Mouse (Mus musculus) adrenal gland, postnatal 10 days (tissue): ENCODE data around the gene Pth1r. TPM values are rescaled to one million over a fixed set of nuclear protein-coding genes. Genes with fewer than 3 reads are reported as not detected.
A peak's percentile ranks its signal among the peaks of the same experiment; 100 is the strongest.

Source experiments
- DNase-seq: peaks from one replicate; pipeline ENCODE4 v3.0.0; 2021; ENCODE audit warnings: mixed read lengths
- long read RNA-seq, 2 experiments: library from polyadenylated mRNA; stranded (forward); transcript quantifications; one replicate each; pipeline ENCODE4 v2.0.0; 2021
- total RNA-seq, 2 experiments: library from RNA; stranded (reverse); gene quantifications; 2 replicates each; pipeline ENCODE4 v1.2.3; 2021

Gene Pth1r
- 10 to 100 TPM; 13.4 to 13.9 TPM for total RNA-seq
- long read RNA-seq, experiment 1, transcript Pth1r-201 (14 exons, 2,307 nt): minor isoform, 11 of 52 reads
- long read RNA-seq, experiment 1, transcript Pth1r-202 (15 exons, 2,219 nt): major isoform, 26 of 52 reads
- long read RNA-seq, experiment 1, partial matches to known transcripts: 2 of 52 reads
- long read RNA-seq, experiment 1, other reads (novel, unspliced or antisense): 10 of 52 reads
- long read RNA-seq, experiment 2, transcript Pth1r-204 (16 exons, 2,201 nt): minor isoform, 11 of 58 reads
- long read RNA-seq, experiment 2, transcript Pth1r-201 (14 exons, 2,307 nt): minor isoform, 12 of 58 reads
- long read RNA-seq, experiment 2, transcript Pth1r-202 (15 exons, 2,219 nt): major isoform, 25 of 58 reads
- long read RNA-seq, experiment 2, partial matches to known transcripts: 0 of 58 reads
- long read RNA-seq, experiment 2, other reads (novel, unspliced or antisense): 10 of 58 reads

DNA sequence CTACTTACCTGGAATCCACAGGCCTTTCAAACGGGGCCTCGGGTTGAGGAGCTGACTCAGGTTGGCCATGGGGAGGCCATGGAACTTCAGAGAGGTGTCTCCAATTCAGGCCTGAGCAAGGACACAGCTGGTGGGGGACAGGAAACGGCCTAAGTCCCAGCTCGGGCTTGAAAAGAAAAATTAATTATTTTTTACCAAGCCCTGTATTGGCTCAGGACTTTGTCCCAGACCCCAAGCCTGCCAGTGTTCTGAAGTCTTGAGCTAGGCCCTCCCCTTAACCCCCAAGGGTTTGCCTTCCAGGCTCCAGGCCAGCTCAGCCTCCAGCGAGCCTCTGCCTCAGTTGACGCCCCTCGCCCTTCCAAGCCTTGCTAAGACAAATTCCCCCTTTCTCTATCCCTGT lies at the start of gene Pth1r:
Gene Pth1r (minus strand): TSS at position 185 of the 400 bp plus-strand sequence.
- DNase-seq: no peak

DNA sequence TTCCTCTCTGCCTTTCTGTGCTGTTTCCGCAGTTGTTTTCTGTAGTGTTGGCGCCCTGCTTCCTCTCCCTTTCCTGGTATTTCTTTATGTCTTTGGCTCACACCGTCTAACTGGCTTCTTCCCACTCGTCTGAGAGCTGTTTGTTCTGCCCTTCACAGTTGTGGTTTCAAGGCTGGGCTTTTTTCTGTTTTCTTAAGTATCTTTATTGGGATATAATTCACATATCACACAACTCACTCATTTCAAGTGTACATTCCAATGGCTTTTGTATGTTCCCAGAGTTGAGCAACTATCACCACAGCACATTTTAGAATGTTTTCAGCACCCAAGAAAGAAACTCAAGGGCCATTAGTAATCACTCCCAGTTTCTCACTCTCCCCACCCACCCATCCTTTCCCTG lies 43.5 kb upstream of the Pth1r start:
- no peak for DNase-seq

DNA sequence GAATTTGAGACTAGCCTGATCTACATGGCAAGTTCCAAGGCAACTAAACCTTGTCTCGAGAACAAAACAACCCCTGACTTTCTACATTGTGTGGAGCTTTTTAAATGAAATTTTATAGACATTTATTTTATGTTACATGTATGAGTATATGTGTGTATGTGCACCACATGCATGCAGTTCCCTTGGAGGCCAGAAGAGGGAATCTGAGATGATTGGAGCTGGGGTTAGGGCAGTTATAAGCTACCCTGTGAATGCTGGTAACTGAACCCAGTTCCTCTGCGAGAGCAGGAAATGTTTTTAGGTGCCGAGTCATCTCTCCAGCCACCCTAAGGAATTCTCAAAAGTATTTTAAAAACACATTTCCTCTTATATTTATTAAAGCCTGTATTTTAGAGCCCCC lies 41.2 kb upstream of the Pth1r start:
- no peak for DNase-seq

DNA sequence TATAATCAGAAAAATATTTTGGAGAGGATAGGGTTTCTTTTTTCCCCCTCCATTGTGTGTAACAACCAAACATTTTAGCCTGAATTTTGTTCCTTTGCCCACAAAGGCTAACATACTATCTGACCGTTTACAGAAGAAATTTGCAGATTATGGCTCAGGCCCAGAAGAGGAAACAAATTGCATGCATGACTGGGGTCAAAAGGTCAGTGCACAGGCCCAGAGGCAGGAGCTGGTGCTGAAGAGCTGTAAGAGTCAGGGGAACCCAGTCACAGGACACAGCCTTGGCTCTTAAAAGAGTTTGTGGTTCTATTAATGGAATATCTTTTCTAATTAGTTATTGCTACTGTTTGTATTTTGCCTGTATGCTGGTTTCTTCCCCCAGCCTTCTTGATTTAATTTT lies 36.7 kb upstream of the Pth1r start:
- no peak for DNase-seq

DNA sequence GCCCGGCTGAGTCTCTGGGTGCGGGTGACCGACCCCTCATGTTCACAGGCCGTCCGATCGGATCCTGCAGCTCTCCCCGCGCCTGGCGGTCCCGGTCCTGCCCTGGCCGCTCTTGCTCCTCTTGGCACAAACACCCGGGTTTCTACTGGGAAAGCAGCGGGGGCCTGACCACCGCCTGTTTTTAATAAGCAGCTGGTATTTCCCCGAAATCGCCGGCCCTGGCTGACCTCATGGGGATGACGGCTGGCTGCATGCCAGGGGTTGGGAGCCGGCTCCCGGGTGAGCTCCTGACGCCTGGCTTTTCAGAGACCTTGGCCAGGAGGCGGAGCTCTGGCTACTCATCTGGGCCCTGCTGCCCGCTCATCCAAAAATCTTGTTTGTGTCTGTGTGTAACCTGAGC lies 34.8 kb upstream of the Pth1r start:
- DNase-seq: peak; percentile 95

DNA sequence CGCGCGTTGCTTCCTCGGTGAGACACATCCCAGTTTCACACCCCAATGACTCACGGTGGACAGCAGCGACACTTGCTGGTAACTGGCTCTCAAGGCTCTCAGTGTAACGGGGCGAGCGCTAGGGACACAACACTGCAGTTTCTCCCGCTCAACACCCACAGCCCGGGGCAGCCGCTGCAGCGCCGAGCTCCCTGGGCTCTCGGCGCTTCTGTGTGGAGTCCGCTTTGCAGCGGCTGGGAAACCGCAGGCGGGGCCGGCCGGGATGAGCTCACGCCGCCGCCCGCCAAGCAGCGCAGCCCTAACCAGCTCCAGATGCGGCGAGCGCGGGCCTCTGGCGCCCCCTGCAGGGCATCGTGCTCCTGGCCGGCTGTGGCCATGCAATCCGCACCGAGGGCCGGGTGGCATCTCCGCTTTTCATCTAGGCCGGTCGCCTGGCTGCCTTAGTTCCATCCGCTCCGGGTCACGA lies 34.3 kb upstream of the Pth1r start:
- peak; percentile 99 for DNase-seq

DNA sequence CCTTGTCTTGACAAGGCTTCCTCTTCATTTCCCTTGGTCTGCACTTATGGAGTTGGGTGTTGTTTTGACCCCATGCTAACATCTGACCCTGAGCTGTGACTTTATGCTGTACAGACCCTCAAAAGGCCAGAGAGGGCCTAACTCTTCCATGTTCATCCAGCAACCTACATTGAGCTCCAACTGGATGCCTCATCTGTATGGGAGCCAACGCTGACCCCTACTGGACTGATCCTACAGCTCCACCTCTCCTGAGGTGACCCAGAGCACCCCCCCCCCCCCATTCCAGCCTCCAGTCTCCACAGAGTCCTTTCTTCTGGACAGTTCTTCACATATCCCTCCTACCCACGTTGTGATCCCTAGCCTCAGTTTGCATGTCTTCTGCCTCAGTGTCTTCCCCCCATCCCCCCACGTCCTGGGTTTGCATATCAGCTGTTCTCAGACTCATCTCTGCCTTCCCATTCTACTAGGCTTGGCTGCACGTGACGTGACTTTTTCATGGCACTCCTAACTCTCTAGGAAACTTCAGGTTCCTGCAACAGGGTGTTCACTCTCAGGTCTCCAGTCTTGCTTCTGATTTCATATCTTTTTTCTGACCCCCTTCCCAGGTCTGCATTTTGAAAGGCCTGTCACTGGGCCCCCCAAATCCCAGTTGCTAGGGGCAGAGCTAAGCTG lies 32.4 kb upstream of the Pth1r start:
- peak; percentile 29 for DNase-seq

DNA sequence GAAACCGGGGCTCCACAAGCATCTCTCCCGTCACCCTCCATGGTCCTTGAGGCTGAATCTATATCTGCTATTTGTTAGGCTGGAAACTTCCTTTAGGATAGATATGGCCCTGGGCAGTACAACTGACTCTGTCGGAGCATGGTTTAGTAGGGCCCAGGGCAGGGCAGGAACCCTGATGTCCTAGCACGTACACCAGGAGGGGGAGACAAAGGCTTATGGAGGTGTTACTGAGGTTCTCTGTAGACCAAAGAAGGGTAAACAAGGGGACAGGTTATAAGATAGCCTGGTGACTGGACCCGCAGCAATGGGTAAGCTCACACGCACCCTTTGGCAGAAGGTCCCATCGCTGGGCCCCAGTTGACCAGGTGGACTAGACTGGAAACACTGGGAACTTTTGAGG lies 31.6 kb upstream of the Pth1r start:
- no peak for DNase-seq

DNA sequence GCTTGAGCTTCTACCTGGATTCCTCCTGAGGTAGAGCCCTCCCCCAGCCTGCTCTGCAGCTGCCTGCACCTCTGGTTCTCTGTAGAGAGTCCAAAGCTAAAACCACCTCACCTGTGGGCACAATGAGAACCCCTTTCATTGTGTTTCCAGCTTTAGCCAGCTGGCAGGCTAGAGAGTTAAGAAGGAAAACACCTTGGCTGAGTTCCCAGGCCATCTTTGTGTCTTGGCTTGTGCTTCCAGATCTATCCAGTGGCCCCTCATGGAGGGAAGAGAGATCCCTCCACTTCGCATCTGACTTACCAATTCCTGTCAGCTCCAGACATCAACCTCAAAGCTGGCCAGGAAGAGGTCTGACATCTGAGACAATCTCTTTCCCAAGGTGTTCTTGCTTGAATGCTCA lies 31.2 kb upstream of the Pth1r start:
- DNase-seq: no peak

DNA sequence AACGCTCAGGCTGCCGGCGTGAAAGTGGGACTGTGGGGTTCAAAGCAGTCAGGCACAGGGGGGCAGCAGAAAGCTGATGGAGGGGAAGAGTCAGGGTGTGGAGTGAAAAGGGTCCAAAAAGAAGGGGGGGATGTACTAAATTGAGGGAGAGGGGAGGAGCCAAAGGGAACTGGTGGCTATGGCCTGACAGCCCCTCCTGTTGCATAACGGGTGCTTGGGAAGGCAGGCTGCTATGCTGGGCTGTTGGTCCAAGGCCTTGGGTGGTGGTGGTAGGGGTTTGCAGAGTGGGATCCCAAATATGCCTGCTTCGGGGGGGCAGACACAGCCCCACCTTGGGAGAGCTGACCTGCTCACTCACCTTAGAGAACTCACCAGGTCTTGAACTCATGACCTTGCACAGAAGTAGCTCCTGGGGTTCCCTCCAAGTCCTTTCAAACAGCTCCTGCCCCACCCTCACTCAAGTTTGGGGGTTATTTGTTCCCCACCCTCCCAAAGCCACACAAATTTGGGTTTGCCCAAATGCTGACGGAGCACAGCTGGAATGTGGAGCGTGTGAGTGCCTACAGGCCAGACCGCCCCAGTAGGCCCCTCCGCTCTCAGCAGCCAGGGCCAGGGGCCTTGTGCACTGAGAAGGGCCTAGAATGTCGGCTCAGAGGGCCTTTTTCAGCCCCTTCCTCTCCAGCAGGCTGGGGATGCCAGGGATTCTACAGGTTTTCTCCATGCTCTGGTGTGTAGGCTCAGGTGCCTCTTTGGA lies 28.5 kb upstream of the Pth1r start:
- no peak for DNase-seq

DNA sequence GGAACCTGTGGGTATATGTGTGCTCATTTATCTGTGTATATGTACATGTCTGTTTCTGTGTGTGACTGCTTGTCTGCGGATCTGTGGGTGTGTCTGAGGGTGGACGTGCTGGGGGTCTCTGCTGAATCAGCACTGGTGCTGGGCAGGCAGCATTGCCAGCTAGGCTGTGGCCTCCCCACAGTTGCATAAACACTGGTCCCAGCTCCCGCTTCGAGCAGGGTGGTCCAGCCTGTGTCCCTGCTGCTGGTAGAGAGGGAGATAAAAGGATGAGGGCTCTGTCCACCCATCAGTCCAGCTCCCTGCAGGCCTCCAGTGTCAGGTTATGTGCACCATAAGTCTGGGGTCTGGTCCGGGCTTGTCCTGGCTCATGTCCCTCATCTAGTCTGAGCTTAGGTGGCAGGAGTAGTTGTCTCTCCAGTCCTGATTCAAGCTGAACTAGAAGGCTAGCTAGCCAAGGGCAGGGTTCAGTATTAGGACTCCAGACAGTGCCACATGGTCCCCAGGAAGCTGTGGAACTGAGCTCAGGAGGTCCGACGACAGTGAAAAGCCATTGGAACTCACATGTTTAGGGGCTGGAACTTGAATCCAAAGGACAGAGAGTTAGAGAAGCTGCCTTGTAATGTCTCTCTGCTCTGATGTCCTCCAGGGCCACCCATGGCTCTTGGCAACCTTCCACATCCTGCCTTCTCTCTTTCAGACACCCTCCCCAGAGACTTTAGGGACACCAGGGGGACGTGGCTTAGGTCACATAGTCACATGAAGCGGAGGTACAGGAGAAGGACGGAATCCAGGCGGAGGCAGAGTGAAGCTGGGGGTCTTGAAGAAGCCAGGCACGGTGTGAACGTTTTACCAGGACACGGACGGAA lies 27.7 kb upstream of the Pth1r start:
- DNase-seq: peak; percentile 36

DNA sequence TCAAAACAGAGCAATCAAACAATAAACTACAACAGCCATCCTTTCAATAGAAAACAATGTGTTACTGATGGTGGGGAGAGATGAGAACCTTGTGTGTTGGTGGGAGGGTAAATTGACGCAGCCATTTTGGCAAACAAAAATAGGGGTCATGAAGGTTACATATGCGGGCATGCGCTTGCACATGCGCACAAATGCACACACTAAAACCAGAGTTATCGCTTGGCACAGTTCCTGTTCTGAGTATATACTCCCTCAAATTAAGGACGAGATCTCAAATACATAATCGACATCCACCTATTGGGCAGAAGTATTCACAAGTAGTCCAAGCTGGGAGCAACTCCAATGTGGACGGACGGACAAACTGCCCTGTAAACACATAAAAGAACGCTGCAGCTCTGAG lies 25.4 kb upstream of the Pth1r start:
- DNase-seq: no peak

DNA sequence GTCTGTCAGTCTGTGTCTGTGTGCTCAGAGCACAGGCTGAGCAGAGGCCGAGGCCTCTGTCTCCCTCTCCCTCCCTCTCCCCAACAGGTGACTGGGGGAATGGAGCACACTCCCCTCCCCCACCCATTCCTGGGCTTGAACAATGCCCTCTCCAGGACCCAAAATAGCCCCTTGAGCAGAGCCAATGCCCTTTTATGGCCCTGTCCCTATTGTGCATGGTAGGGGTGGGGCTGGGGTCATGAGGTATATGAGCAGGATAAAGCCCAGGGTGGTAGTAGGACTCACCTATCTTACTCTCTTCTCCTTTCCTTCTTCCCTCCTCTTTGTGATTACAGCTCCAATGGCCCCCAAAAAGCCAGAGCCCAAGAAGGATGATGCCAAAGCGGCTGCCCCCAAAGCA lies 16.5 kb upstream of the Pth1r start:
- no peak for DNase-seq

DNA sequence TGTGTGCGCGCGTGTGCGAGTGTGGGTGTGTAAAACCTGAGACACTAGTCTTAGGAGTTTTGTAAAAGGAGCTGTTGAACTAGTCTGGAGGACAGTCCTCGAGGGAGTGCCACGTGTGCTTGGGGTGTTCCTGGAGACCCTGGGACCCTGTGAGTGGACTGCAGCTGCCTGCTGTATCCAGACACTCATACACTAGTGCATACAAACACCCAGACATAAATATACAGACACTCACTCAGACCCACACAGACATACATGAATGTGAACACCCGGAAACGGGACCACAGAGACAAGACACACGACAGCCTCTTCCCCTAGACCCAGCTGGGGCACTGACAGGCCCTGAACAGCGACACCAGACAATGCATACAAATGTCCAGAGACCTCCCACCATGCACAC lies 15.8 kb upstream of the Pth1r start:
- no peak for DNase-seq

DNA sequence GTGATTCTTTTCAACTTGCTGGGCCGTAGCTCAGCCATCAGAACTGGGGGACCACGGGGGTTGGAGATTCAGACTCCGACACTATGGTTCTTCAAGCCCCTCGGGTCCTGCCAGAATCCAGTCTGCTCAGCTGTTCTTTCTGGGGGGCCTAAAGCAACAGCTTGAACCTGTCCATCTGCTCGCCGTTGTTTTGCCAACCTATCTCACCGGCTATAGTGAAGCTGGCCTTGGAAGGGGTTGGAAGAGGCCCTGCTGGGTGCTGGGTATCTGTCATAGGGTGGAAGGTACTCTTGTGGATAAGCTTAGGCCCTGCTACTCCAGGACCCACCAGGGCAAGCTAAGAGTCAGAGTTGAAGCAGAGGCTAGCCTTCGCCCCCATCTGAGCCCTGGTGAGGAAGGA lies 13.9 kb upstream of the Pth1r start:
- DNase-seq: no peak

DNA sequence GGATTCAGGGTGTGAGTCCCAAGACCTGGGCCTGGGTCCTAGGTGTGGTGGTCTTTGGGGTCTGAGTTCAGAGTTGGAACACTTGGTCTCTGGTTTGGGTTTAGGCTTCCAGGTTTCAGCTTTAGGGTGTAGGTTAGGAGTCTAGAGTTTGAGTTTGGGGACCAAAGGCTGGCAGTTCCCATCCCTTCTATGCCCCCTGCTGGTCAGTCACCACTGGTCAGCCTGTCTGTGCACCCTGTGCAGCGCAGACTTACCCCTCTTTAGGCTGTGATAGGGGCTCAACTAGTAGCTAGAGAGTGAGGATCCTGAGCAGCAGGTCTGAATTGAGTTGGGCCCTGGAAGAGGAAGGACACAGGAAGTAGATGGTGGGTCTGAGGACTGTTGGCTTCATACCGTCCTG lies 12.3 kb upstream of the Pth1r start:
- peak; percentile 81 for DNase-seq

DNA sequence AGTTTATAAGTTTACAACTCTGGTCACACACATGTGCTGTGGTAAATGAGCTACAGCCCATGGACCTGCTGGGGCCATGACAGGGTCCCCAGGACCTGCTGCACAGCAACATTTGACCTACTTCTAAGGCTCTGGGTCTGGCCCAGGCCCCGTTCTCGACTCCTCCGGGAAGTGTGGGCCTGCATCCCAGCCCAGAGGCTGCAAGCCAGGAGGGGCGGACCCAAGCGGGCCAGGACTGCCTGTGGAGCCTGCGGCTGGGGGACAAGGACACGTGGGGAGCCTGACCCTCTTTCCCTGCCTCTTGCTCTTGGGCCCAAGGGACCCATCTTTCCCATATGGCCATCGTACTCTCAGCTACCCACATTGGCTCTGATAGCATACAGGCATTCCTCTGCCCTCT lies 11.7 kb upstream of the Pth1r start:
- peak; percentile 86 for DNase-seq

DNA sequence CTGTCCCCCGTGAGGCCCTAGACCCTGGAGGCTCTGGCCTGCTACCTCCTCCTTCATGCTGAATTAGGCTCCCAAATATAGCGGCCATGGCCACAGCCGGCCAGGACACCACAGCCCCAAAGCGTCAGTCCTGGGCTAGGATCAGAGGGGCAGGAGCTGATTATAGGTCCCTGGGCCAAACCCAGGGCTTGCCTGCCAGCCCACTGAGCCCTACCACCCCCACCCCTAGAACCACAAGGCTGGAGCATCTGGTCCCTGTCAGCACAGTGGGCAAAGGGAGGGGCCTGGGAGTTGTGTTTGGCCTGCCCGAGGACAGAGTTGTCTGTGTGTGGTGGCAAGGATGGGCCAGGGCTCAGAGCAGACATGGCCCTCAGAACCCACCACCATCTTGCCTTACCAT lies 10.9 kb upstream of the Pth1r start:
- no peak for DNase-seq

DNA sequence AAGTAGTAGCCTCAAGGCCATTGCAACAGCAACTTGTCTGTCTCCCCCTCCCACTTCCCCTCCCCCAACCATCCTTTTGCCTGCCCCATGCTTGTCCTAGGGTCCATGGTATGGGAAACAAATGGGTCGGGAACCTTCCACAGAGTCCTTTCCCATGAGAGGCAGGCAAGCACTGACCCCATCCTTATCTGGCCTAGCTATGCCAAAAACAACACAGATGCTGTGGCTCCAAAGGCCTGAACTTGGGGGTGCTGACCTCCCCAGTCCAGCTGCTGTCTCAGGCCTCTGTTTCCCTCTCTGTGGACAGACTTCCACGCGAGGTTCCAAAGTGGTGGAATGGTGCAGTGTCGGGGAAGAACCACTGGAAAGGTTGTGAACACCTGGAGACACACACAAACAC lies 6.8 kb upstream of the Pth1r start:
- DNase-seq: no peak

DNA sequence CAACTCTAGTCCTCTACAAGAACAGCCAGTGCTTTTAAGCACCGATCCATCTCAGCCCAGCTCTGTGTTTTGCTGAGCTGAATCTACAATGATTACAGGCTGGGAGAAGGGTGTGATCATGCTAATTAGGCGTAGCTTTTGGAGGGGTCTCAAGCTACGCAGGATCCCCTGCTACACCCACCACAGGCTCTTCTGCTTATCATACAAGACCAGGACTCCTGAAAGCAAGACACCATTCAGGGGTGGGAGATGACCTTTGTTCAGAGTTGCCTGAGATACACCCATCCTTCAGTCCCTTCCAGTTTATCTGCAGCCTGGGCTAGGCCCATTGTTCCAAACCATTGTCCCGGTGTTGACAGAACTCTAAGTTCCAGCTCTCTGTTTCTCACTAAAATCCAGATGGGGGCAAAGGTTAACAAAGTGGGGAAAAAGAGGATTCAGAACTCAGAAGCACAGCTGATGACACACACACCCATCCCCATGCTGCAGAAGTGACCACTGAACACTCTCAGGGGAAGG lies 6.0 kb upstream of the Pth1r start:
- DNase-seq: no peak

DNA sequence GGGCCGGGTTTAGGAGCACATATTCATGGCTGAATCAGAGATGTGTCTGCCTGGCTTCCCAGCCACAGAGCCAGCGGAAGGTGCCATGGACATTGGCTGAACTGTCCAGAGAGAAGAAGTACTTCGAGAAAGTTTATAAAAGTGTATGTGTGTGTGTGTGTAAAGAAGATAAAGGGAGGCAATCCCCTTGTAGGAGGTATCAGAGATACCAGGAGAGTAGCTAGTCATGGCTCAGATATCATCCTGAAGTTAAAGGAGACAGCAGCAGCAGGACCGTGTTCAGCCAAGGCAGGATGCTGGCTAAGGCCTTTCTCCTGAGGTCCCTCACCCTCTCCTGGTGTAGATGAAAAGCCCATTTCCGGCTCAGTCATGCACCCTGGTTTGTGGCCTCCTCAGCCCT lies 4.5 kb upstream of the Pth1r start:
- no peak for DNase-seq
